Mouse (Mus musculus) E14TG2a.4 (cell line): Measurements from ENCODE around the gene Ank2.

ENCODE experiments used
- CTCF ChIP-seq: conservative IDR thresholded peaks from 2 replicates; pipeline ENCODE4 v1.5.1; 2014; ENCODE audit warnings: low read length
- NANOG ChIP-seq: IDR thresholded peaks from 2 replicates; pipeline ENCODE4 v1.6.1; 2014; ENCODE audit warnings: borderline replicate concordance, low read length, mixed read lengths
- POU5F1 ChIP-seq: IDR thresholded peaks from 2 replicates; pipeline ENCODE4 v1.6.1; 2014; ENCODE audit warnings: low read length, borderline replicate concordance

GRCm38 (mm10) chr3:127453254-127453653 lies 45.9 kb downstream of the Ank2 start:
- no peak for TF ChIP-seq CTCF
- no peak for TF ChIP-seq NANOG
- TF ChIP-seq POU5F1: no peak
